Mouse (Mus musculus) v-Abl transformed pro-B cells (cell line): ENCODE data around the gene Rasgrp2.

Source experiments
- in situ Hi-C, 2 experiments: fragments of 400-800 bp; cut with MboI; formaldehyde crosslinking; loops; one replicate each; pipeline ENCODE4 v1.15.1; 2025; ENCODE audit not compliant: unreplicated experiment in 2 of 2

Rasgrp2 gene

DNA sequence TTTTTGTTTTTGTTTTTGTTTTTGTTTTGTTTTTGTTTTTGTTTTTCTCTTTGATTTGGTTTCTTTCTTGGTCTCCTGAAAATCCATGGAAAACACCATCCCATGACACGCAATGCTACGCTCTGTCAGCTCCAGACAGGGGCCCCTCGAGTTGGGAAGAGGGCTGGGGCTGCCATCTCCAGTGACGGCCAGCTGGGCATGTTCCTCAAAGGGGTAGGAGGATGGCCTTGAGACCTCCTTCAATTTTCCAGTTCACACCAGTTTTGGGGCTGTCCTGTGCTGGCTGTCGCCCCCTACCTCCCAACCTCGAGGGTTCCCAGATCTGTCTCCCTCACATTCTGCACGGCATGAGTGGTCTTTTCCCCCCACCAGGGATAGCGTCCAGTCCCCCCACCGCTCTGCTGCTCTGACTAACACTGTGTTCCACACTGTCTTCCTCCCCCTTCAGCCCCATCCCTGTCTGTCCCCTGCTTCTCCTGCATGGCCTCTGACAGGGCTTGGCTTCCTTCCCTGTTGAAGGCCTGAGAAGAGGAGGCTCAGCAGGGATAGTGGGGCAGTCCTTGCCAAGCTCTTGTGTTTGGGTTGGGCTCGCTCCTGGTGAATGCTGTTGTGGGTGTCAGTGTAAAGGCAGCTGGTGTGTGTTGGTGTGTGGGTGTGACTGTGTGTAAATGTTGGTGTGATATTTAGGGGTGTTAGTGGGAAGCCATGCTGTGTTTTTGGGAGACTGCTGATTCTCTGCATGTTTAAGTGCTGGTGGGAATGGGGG is 65.3 kb downstream of the Rasgrp2 start:
- in situ Hi-C loops: no loop called here
